Mouse (Mus musculus): ENCODE data around the gene Rnf167.

DNA sequence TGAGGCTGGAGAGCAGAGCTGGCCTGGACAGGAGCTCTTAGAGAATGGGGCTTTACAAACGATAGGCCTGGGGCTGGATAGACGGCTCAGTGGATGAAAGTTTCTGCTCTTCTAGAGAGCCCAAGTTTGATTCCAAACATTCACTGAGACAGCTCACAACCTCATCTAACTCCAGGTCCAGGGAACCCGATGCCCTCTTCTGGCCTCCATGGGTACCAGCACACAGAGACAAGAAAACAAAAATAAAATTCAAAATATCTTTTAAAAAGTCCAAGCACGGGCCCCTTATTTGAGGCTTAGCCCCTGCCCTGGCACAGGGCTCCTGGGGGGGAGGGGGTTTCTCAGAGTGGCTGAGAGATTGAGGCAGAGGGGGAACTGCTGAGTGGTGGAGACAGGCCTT lies 36.3 kb upstream of the Rnf167 start:
- TF ChIP-seq CTCF (conservative IDR thresholded peaks at IDR 0.05; ENCODE audit: low read length), result no peak
- no peak for TF ChIP-seq NANOG (IDR thresholded peaks at IDR 0.05; ENCODE audit: borderline replicate concordance, low read length)
